Mouse (Mus musculus) stomach, embryonic 15.5 days (tissue): Measurements from ENCODE around the gene Serpinb8. TPM values are rescaled to one million over a fixed set of nuclear protein-coding genes. Genes with fewer than 3 reads are reported as not detected.

Experiments used
- polyA plus RNA-seq: library from polyadenylated mRNA; unstranded; fragments of >200 nt; fragmentation: Nextera tagmentation; extraction: Ambion mirVana; gene quantifications from 2 replicates; pipeline ENCODE4 v1.2.1, GENCODE M21; 2015

Gene Serpinb8
- polyA plus RNA-seq, 1 experiment from 2014 or later = 4.7 TPM

Other genes starting within 250 kb of the Serpinb8 start
- 1.4 and 4.5 TPM in 2 replicates for gene Serpinb11, start 228.8 kb upstream of the Serpinb8 start, polyA plus RNA-seq
- gene Serpinb7, start 190.4 kb upstream of the Serpinb8 start, polyA plus RNA-seq = 0.13 and 0.19 TPM in 2 replicates
- 0.41 and 0.89 TPM in 2 replicates for gene Serpinb2, start 78.6 kb upstream of the Serpinb8 start, polyA plus RNA-seq